Mouse (Mus musculus): ENCODE results near the gene Zfp979.

GRCm38 (mm10) chr4:147598831-147599230, 43.5 kb downstream of the Zfp979 start:
- TF ChIP-seq POLR2A (IDR thresholded peaks at IDR 0.05; ENCODE audit: borderline replicate concordance, low read depth, low read length), result no peak
- TF ChIP-seq CTCF (IDR thresholded peaks at IDR 0.05; ENCODE audit: low read depth, low read length), result no peak

Data from bone marrow macrophage, adult 2 months (primary cell).